Mouse (Mus musculus): ENCODE results near the gene C2cd5.
A peak's percentile ranks its signal among the peaks of the same experiment; 100 is the strongest.

The C2cd5 gene

DNA sequence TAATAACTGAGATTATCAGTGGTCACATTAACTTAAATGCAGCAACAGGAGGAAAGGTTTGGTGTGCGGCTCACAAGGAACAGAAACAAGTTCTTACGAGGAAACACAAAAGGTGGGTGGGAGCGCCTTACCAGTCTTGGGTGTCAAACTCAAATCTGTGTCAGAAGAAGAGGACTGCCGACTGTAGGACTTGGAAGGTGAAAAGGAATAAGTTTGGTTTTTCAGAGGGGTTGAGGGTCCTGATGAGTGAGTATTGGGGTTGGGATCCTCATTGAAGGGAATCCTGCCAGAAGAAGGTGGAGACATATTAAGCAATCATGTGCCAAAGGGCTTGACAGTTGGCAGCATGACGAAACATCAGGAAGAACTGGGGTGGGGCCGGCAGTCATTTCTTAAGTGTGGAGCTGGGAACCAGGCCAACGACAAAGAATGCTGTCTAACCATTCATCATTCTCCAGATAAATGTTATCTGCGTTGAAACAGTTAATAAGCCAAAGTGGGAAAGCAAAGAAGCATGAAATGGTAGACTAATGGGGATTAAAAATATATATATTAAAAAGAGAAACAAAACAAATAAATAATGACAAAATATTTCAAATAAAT, 27.4 kb downstream of the C2cd5 start:
- DNase-seq = no peak

DNA sequence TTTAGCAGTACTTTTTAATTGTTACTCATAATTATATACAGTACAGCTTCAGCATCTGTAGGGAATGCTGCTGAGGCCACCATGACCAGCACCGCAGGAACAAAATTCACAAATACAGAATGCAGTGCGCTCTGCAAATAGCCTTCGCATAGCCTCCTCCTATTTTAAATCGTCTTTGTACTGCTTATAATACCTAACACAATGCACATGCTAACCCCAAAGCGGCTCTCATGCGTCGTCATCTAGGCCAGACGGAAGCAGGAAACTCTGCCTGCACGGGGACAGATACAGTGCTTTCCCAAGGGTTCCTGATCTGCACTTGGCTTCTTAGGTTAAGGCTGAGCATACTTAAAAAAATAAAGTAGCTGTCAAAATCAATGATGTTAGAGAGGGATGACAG, 29.2 kb downstream of the C2cd5 start:
- DNase-seq = no peak

DNA sequence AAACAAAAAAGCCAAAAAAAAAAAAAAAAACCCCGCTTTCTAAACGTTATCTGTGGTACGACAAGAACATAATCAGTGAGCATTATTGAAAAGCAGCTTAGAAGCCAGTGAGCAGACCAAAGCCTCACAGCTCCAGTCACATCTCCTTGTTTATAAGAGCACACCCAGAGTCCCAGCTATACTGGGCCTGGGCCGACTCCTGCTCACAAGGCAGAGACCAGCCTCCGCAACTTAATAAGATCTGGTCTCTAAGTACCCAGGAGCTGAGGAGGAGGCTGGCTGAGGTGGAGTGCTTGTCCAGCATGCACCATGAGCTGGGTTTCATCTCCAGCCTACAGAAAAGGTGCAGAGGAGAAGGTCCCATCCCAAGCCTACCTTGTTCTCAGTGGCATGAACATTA, 29.9 kb downstream of the C2cd5 start:
- no peak for DNase-seq

DNA sequence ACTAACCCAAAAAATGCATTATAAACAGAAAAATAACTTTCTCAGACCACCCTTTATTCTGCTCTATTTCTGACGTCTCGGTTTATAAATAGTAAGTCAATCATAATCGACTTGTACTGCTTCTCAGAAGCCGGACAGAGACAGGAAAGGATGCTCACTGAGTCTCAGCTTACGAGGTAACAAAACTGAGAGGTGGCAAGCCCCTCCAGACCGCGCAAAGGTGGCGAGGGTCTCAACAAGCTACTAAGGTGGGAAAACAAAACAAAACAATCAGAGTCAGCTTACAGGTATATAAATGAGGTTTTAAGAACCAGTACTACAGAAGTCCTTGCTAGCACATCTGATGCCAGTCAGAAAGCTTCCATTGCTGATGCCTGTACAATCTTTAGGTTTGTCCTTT, 30.3 kb downstream of the C2cd5 start:
- no peak for DNase-seq

DNA sequence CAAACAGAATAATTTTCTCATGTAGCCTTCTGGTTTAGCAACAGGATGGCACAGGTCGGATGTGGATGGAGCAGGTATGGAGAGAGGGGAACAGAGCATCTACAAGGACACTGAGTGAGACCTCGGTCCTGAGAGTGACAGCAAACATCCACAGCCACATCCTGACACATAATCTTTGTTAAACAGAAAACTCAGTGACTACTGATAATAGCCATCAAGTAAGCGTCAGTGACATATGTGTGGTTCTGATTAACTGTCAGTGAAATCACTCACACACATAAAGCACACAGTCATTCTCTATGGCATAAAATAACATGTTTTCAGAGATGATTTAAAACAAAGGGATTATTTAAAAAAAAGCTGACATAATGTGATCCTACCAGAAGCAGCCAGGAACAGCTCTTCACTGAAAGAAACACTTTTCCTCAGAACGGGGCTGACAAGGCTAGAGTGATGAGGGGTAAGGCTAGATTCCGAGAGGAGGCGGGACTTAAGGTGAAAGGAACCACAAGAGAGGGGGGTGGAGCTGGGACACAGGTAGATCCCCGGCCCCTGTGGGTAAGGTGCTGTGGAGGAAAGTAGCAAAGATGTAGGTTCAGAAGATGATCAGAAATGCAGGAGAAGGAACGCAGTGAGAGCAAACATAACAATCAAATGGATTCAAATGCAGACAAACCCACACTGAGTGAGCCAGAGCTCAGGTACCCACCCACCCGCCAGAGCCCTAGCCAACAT, 31.6 kb downstream of the C2cd5 start:
- DNase-seq = peak; percentile 12

DNA sequence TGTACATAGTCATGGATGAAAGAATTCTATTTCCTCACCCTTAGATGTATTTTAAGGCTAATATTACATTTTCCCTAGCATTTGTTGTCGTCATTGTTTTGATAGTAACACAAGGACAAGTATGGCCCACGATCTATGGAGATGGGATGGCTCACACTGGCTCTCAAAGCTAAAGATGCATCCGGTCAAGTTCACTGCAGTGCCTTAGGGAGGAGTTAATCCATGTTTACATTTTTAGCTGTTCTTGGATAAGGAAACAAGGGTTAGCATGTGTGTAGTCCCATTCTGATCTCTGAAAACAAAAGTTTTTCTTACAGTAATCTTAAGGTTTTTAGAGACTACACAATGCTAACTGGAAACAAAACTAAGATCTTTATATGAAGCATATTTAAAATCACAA, 32.3 kb downstream of the C2cd5 start:
- DNase-seq = no peak

DNA sequence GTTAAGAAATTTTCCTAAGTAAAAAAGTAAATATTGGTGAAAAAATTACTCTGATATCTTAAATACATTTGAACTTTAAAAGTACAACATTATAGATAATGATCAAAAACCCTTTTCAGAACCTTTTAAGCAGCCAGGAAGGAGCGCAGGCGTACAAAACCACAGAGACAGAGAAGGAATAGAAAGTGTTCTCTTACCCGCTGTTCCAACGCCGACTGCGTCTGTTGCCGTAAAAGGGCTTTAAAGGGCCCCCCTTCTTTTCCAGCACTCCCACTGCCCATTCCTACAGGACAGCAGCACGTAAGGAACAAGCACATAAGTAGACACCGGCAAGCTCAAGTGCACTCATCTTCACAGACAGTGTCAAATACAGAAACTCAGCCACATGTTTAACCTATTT, 33.1 kb downstream of the C2cd5 start:
- DNase-seq = peak; percentile 46

DNA sequence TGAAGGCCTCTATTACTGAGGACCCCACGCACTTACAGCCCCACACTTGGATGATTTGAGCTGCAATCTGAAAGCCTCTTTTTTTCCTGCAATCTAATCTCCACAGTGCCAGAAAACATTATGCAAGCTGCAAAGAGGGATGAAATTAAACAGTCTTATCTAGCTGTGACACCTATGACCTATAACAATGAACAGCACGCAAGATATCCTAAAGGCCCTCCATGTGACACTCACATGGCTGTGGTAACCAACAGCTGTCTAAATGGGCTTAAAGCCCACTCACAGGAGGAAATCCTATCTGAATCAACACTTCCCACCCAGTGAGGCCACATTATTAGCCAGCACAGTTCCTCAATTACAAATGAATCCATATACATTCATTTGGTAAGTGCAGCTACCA, 35.9 kb downstream of the C2cd5 start:
- DNase-seq = no peak

DNA sequence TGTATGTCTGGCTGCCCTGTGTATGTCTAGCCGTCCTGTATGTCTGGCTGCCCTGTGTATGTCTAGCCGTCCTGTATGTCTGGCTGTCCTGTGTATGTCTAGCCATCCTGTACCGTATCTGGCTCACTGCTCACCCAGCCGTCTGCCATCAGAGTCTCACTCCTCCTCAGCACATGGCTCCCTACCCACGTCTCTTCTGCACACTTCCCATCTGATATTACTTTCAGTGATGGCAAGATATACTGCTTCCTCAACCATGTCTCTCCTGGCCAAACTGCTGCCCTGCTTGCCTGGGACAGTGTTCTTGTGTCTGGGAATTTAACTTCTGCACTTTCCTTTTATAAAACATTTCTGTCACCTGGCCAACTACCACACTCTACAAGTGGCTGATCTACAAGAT, 42.3 kb downstream of the C2cd5 start:
- no peak for DNase-seq

DNA sequence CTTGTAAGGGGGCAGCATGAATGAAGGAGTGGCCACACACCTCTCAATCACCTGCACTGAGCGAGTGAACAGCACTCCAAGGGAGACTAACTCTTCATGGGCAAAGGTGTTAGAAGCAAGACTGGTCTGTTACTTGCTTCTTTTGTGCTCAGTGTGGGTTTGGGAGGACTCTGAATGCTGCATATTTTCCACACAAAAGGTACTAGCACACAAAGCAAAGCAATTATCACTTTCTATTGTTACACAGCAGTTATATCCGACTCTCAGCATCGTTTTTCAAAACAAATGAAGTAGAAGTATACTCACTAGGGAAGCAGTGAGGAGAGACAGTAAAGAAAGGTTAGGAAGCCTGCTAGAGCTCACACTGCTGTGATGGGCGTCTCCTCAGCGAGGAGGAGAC, 48.4 kb downstream of the C2cd5 start:
- no peak for DNase-seq

DNA sequence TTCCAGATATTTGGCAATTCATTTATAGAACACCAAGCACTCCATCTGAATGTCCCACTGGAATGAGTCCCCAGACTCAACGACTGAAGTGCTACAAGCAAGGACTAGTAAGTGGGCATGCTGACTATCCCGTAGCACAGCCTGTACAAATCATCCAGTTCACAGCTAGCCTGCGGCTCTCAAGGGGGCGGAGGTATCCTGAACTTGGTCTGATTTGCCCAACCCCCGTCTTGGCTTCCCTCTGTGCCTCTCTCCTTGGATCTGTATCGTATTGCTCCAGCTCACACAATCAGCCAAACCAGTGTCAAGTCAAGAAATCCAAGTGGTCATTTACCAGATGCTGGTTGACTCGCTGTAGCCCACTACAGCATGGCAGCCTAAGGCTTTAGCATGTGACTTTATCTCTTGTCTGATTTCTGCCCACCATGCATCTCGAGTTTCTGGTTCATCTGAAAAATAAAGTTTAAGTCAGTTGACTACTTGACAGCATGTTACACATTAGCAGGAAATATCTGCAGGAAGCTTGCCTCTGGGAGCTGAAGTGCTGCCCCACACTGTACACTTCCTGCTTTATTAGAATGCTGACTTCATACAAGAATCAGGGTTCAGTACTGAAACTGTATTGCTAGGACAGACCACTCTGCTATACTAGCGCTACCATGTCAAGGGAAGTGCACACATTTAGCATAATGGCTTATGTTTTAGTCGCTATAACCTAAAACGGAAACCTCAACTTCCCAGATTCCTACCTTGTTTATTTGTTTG, 50.0 kb downstream of the C2cd5 start:
- no peak for DNase-seq

DNA sequence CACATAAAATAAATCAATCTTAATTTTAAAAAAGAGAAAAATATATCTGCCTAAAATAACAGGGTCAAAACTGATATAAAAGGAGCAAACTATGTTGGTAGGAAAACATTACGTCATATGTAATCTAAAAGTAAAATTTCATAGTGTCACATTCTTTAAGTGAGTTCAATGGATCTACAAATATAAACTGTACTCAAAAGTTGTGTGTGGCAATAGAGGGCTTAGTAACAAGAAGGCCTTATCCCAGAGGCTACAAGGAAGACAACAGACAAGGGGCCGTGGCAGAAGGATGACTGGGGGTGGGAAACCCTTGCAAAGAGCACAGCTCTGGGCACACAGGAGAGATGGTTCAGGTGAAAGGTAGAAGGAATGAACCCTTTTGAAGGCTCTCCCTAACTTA, 50.8 kb downstream of the C2cd5 start:
- DNase-seq = no peak

DNA sequence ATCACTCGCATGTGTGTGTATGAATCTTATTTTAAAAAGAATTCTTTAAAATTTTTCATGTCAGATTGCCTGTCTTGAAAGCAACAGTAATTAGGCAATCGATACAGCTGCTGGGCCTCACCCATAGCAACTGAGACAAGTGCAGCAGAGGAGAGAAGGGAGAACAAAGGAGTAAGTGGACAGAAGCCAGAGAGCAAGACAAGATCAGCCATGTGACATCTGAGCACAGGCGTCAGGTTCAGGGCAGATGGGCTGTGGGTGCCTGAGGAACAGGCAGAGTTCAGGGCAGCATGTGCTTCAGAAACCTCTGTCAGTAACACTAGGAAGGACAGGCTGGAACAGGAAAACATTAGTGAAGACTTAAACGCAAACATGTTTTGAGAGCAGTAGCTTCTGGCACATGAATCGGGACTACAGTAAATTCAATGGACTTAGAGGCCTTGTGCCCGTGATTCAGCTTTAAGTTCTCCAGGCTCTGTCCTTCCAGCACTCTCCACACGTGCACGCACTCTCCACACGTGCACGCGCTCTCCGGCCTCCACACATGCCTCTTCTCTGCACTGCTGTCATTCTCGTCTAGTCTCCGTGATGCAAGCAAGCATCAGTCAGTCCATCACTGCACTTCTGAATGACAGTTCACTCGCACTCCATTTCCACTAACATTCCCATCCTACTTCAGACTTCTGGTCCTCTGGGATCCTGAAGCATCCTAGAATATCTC, 52.2 kb downstream of the C2cd5 start:
- DNase-seq = no peak

DNA sequence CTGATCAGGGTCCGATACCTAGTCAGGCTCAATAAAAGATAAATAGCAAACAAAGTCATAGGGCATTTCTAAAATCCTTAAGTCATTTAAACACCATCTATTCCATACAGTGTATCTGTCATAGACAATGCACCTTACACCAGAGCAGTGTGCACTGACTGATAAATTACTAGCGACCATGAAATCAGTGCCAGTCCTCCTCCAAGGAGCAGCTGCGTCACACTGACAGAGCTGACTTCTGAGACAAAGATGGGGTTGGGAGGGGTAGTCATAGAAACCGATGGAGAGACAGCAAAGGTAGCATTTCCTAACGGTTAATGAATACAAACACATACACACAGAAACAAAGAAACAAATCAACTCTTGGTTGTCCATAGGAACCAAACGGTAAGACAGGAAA, 58.4 kb downstream of the C2cd5 start:
- no peak for DNase-seq

DNA sequence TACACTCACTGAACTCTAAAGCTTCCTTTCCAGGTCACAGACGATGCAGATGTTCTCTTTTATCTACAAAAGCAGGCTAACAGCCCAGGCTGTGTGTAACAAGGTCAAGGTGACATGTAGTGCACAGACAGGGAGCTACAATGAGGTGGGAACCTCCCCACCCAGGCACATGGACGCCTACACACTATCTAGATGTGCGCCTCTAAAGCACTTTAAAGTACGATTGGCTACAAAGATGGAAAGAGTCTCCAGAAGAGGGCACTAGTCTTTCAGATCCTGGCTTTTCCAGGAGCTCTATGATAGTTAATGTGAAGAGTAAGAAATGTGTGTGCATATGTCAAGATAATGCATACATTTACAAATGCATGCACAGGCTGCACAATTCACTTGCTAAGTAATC, 64.7 kb downstream of the C2cd5 start:
- DNase-seq = peak; percentile 76

DNA sequence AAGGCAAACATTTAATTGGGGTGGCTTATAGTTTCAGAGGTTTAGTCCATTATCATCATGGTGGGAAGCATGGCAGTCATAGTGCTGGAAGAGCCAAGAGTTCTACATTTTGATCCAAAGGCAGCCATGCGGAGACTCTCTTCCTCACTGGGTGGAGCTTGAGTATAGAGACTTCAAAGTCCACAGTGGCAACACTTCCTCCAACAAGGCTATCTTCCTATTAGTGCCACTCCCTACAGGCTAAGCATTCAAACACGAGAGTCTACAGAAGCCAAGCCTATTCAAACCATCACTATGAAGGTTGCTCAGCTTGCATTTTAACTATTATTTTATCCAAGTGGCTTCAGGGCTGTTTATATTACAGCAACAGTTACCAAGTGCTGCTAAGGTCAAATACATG, 65.4 kb downstream of the C2cd5 start:
- no peak for DNase-seq

DNA sequence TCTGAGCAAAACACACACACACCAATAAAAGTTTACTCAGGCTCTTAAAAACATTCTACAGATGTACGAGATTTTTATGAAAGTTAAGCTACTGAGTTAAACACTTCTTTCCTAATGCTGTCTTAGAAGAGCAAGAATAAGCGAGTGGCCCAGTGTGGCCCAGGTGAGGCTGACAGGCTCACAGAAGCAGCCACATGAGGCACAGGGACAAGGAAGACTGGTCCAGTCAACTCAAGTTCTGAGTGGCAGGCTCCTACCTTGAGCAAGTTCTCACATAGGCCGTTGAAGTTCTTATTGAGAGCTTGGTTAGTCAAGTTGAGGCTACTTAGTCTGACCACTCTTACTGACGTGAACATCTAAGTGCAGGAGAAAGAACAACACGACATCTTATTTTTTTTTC, 69.4 kb downstream of the C2cd5 start:
- no peak for DNase-seq

DNA sequence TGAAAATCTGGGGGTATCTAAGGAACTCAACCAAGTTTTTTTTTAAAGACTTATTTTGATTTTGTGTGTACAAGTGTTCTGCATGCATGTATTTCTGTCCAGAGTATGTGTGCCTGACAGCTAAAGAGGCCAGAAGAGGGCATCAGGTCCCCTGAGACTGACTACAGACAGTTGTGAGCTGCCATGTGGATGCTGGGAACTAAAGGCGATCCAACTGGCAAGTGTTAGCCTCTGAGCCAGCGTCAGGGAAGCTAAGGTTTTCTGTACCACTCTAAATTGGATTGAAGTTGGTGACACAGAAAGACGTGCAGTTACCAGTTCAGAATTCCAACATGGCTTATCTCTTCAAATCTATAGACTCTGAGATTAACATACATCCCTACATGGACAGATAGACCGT, 72.0 kb downstream of the C2cd5 start:
- no peak for DNase-seq

DNA sequence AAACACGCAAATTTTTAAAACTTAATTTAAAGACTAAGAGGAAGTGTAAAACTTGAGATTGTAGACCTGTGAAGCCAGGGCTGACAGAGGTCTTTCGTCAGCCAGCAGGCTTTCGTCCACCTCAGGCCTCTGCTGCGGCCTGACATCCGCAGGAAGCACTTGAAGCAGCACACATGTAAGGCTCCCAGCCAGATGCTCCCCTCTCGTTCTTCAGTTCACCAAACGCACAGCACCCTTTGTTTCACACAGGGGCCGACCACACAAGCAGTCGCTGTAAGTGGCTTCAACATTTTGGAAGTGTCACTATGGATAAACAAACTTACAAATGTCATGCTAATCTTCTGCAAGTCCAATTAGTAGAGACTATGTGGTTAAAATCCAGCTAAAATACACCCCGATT, 72.5 kb downstream of the C2cd5 start:
- DNase-seq = no peak

DNA sequence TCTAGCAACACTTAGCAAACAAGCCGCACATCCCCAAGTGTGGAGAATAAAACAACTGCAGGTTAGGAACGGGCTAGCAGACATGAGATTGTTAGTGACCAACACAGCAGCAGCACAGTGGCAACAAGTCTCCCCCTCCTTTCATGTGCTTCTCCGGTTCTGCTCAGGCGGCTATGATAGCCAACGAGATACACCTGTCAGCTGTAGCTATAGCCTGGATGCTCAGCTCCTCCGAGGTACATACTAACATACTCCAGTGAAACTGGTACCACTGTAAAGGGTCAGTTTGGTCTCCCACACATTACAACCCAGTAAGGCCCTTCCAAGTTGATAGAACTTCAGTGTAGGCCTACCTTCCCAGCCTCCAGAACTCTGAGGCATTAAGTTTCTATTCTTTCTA, 76.2 kb downstream of the C2cd5 start:
- no peak for DNase-seq

DNA sequence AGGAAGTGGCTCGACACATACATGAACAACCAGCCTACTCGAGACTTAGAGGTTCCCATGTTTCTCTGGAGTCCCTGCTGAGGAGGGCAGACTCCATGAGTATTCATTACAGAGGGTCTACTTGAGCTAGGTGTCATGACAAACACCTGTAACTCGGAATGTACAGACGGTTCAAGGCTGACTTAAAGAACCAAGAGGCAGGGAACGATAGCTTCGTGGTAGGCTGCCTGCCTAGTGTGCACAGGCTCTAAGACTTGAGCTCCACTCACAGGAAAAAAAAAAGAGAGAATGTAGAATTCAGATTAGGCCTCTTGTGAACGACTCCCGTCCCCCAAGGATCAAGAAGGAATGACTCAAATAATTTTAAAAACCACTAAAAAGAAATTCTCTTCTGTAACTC, 78.2 kb downstream of the C2cd5 start:
- DNase-seq = no peak

DNA sequence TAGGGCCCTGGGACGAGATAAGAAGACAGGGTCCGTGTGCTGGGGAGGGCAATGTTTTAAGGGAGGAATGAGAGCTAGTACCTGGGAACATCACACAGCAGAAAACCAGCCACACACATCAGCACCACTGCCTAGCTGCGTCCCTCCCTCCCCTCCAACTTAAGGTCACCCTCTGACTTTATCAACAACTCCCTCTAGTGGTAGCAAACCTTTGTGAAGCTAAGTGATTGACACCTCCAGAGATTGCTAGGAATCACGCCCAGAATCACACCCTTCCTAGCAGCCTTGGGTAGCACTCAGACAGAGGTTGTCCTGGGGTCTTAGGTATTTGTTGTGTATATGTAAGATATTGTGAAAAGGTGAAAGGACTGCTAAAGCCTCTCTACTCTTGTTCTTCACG, 79.3 kb downstream of the C2cd5 start:
- DNase-seq = peak; percentile 45

DNA sequence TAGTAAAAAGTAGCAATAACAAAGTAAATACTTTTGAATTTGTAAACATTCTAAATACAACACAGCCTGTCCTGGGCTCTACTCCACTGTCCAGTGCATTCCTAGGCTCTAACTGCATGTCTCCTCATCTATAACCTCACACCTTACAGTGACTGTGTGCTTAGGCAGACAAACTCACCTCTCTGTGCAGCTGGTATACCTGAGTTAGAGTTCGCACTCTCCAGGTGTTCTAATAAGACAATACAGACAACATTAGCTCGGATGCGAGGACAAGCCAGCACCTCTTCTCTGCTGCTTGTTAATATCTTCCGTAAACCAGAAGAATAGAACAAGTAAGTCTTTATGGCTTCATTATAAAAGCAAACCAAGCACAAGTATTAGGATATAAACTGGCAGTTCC, 79.8 kb downstream of the C2cd5 start:
- no peak for DNase-seq
